Mouse (Mus musculus) liver, embryonic 13.5 days (tissue): Measurements from ENCODE around the gene Gm13279. TPM values are rescaled to one million over a fixed set of nuclear protein-coding genes. Genes with fewer than 3 reads are reported as not detected.
"Not testable (repeated sequence)": the region's sequence is repeated elsewhere in the genome, so short reads cannot be mapped to it uniquely, and the experiment has no call there.

Experiments
- ATAC-seq: fragments of 200-750 bp; cut with Nextera tagmentation; 2 replicates; pipeline ENCODE4 v1.8.0; 2017; ENCODE audit warnings: low read depth, mild to moderate bottlenecking, moderate number of reproducible peaks, moderate library complexity
- DNase-seq: peaks from one replicate; pipeline ENCODE4 v3.0.0; 2022
- H3K27ac ChIP-seq: fragments of 300-500 bp; sonication (generic); 2 replicates; pipeline ENCODE4 v1.5.1; 2015; ENCODE audit warnings: moderate library complexity, mild to moderate bottlenecking, inconsistent platforms
- H3K27me3 ChIP-seq: fragments of 300-500 bp; sonication (generic); 2 replicates; pipeline ENCODE4 v1.6.1; 2015; ENCODE audit warnings: mild to moderate bottlenecking, inconsistent platforms
- H3K36me3 ChIP-seq: fragments of 300-500 bp; sonication (generic); 2 replicates; pipeline ENCODE4 v1.6.1; 2015; ENCODE audit warnings: mild to moderate bottlenecking, inconsistent platforms
- H3K4me1 ChIP-seq: fragments of 300-500 bp; sonication (generic); replicated peaks from 2 replicates; pipeline ENCODE4 v1.6.1; 2015; ENCODE audit warnings: inconsistent platforms
- H3K4me2 ChIP-seq: fragments of 300-500 bp; sonication (generic); 2 replicates; pipeline ENCODE4 v1.6.1; 2015; ENCODE audit warnings: inconsistent platforms, mild to moderate bottlenecking, moderate library complexity
- H3K4me3 ChIP-seq: fragments of 300-500 bp; sonication (generic); replicated peaks from 2 replicates; pipeline ENCODE4 v1.5.1; 2015; ENCODE audit warnings: mild to moderate bottlenecking, inconsistent platforms
- H3K9ac ChIP-seq: fragments of 300-500 bp; sonication (generic); 2 replicates; pipeline ENCODE4 v1.6.1; 2015; ENCODE audit warnings: mild to moderate bottlenecking, inconsistent platforms
- H3K9me3 ChIP-seq: fragments of 300-500 bp; sonication (generic); replicated peaks from 2 replicates; pipeline ENCODE4 v1.6.1; 2016; ENCODE audit warnings: inconsistent platforms
- WGBS: fragments of 180-500 bp; shearing (Covaris S2); methylation state at CpG from one replicate; pipeline ENCODE4 v1.1.7; 2015; ENCODE audit not compliant: insufficient replicate concordance; 5-methylcytosine and 5-hydroxymethylcytosine counted together
- polyA plus RNA-seq: library from polyadenylated mRNA; unstranded; fragments of >200 nt; fragmentation: Nextera tagmentation; extraction: Ambion mirVana; gene quantifications from 2 replicates; pipeline ENCODE4 v1.2.1, GENCODE M21; 2015

Gm13279 gene
- polyA plus RNA-seq, 1 experiment from 2014 or later: not detected

GRCm38 (mm10) chr4:88802954-88803353 lies 5.8 kb downstream of the Gm13279 start, which contains the start of gene Gm13287:
TSS of gene Gm13287 (plus strand) at chr4:88803254.
- Histone ChIP-seq H3K4me2 (peak within 1 kb of the TSS; percentile 30; the same call in 1 of the 2 replicates), H3K27me3 (peaks cover 11% of the 10 kb centered on the region; the same call in 1 of the 2 replicates)
- H3K36me3 ChIP-seq, H3K9ac ChIP-seq, H3K4me3 ChIP-seq, DNase-seq, H3K4me1 ChIP-seq, H3K9me3 ChIP-seq, H3K27ac ChIP-seq, ATAC-seq: not testable (repeated sequence)
- no CpG with 5 or more reads among the region's 29 CpGs for WGBS

GRCm38 (mm10) chr4:88805231-88805630 lies 8.0 kb downstream of the Gm13279 start, which contains the start of gene Gm13288:
TSS of gene Gm13288 (plus strand) at chr4:88805531.
- not testable (repeated sequence) for H3K9ac ChIP-seq, DNase-seq, H3K36me3 ChIP-seq, ATAC-seq, H3K9me3 ChIP-seq, H3K4me1 ChIP-seq, H3K4me3 ChIP-seq, H3K27ac ChIP-seq
- no CpG with 5 or more reads among the region's 8 CpGs for WGBS
- Histone ChIP-seq H3K27me3 (peaks cover 12% of the 10 kb centered on the region; the same call in 1 of the 2 replicates), H3K4me2 (peak within 1 kb of the TSS; percentile 42; the same call in 1 of the 2 replicates)

- ATAC-seq, H3K27ac ChIP-seq, H3K4me1 ChIP-seq, H3K9me3 ChIP-seq, H3K4me3 ChIP-seq, H3K9ac ChIP-seq, DNase-seq, H3K36me3 ChIP-seq: not testable (repeated sequence)
- 0% methylated on average over 9 of the region's 34 CpGs for WGBS
- Histone ChIP-seq H3K4me2 (peak overlapping the region; percentile 42; the same call in 1 of the 2 replicates), H3K27me3 (peaks cover 12% of the 10 kb centered on the region; the same call in 1 of the 2 replicates)
Measured at GRCm38 (mm10) chr4:88805761-88806160, 8.6 kb downstream of the Gm13279 start.

- WGBS: 35% methylated on average over 3 of the region's 3 CpGs
- no peaks in the 10 kb centered on the region for H3K36me3 ChIP-seq
- ATAC-seq (no peak), DNase-seq (no peak)
- H3K27me3 ChIP-seq: 0 out of 2 replicates have a peak, but pooled peaks cover 4% of the 10 kb centered on the region
- no peak within 1 kb of the TSS for H3K4me2 ChIP-seq
- no peaks in the 10 kb centered on the region for H3K4me1 ChIP-seq
- H3K27ac ChIP-seq: no peak within 1 kb of the TSS
- H3K4me3 ChIP-seq: no peak within 1 kb of the TSS
- H3K9ac ChIP-seq: no peak within 1 kb of the TSS
- no peaks in the 10 kb centered on the region for H3K9me3 ChIP-seq
Measured at GRCm38 (mm10) chr4:88815928-88816327, 18.7 kb downstream of the Gm13279 start, which contains the start of gene Ifna7. TSS of gene Ifna7 (plus strand) at chr4:88816228.

GRCm38 (mm10) chr4:88819659-88820058 lies 22.5 kb downstream of the Gm13279 start, which contains the start of gene Ifna11:
TSS of gene Ifna11 (plus strand) at chr4:88819959.
- Histone ChIP-seq H3K4me1 (no peaks in the 10 kb centered on the region), H3K4me2 (no peak within 1 kb of the TSS), H3K9me3 (no peaks in the 10 kb centered on the region), H3K27ac (no peak within 1 kb of the TSS), H3K9ac (no peak within 1 kb of the TSS), H3K4me3 (no peak within 1 kb of the TSS), H3K36me3 (no peaks in the 10 kb centered on the region), H3K27me3 (0 out of 2 replicates have a peak, but pooled peaks cover 4% of the 10 kb centered on the region)
- WGBS: 52% methylated on average over 1 of the region's 1 CpGs
- DNase-seq (no peak), ATAC-seq (no peak)

- H3K4me2 ChIP-seq: no peak overlapping the region
- no peaks in the 10 kb centered on the region for H3K27me3 ChIP-seq
- H3K36me3 ChIP-seq: no peaks in the 10 kb centered on the region
- DNase-seq: no peak
- no peaks in the 10 kb centered on the region for H3K4me1 ChIP-seq
- H3K27ac ChIP-seq: no peak overlapping the region
- H3K9me3 ChIP-seq: no peaks in the 10 kb centered on the region
- whole genome bisulfite sequencing: 19% methylated on average over 4 of the region's 4 CpGs
- no peak for ATAC-seq
- no peak overlapping the region for H3K9ac ChIP-seq
- H3K4me3 ChIP-seq: no peak overlapping the region
Measured at GRCm38 (mm10) chr4:88822995-88823394, 25.8 kb downstream of the Gm13279 start.

GRCm38 (mm10) chr4:88827116-88827515 lies 29.9 kb downstream of the Gm13279 start, which contains the start of gene Ifna6:
TSS of gene Ifna6 (plus strand) at chr4:88827416.
- not testable (repeated sequence) for ATAC-seq

GRCm38 (mm10) chr4:88830523-88830922 lies 33.3 kb downstream of the Gm13279 start:
- Histone ChIP-seq H3K9ac (no peak overlapping the region), H3K4me3 (no peak overlapping the region), H3K4me1 (no peaks in the 10 kb centered on the region), H3K36me3 (no peaks in the 10 kb centered on the region), H3K4me2 (no peak overlapping the region), H3K27me3 (no peaks in the 10 kb centered on the region), H3K27ac (no peak overlapping the region), H3K9me3 (no peaks in the 10 kb centered on the region)
- 16% methylated on average over 4 of the region's 4 CpGs for WGBS
- ATAC-seq (no peak), DNase-seq (no peak)

More at GRCm38 (mm10) chr4:88827116-88827515, 29.9 kb downstream of the Gm13279 start, which contains the start of gene Ifna6:
- H3K4me2 ChIP-seq, H3K4me3 ChIP-seq, H3K27ac ChIP-seq, H3K27me3 ChIP-seq, H3K9me3 ChIP-seq, DNase-seq, H3K9ac ChIP-seq, H3K4me1 ChIP-seq, H3K36me3 ChIP-seq: not testable (repeated sequence)

- not testable (repeated sequence) for H3K27me3 ChIP-seq, H3K27ac ChIP-seq, H3K9me3 ChIP-seq, H3K36me3 ChIP-seq, H3K4me3 ChIP-seq, H3K4me1 ChIP-seq, ATAC-seq, H3K9ac ChIP-seq, DNase-seq, H3K4me2 ChIP-seq
- 77% methylated on average over 1 of the region's 1 CpGs for WGBS
Measured at GRCm38 (mm10) chr4:88835225-88835624, 38.0 kb downstream of the Gm13279 start, which contains the start of gene Ifna5. TSS of gene Ifna5 (plus strand) at chr4:88835525.

GRCm38 (mm10) chr4:88838828-88839227 lies 41.6 kb downstream of the Gm13279 start:
- no peak overlapping the region for H3K4me3 ChIP-seq
- 27% methylated on average over 3 of the region's 3 CpGs for WGBS
- no peaks in the 10 kb centered on the region for H3K4me1 ChIP-seq
- ATAC-seq (no peak), DNase-seq (no peak)
- no peaks in the 10 kb centered on the region for H3K27me3 ChIP-seq
- H3K9me3 ChIP-seq: no peaks in the 10 kb centered on the region
- H3K36me3 ChIP-seq: no peaks in the 10 kb centered on the region
- no peak overlapping the region for H3K9ac ChIP-seq
- no peak overlapping the region for H3K4me2 ChIP-seq
- H3K27ac ChIP-seq: no peak overlapping the region

GRCm38 (mm10) chr4:88840058-88840457 lies 42.9 kb downstream of the Gm13279 start:
- no peak overlapping the region for H3K9ac ChIP-seq
- H3K36me3 ChIP-seq: no peaks in the 10 kb centered on the region
- no peak overlapping the region for H3K27ac ChIP-seq
- H3K4me1 ChIP-seq: no peaks in the 10 kb centered on the region
- H3K27me3 ChIP-seq: no peaks in the 10 kb centered on the region
- 40% methylated on average over 3 of the region's 3 CpGs for WGBS
- H3K9me3 ChIP-seq: no peaks in the 10 kb centered on the region
- H3K4me3 ChIP-seq: no peak overlapping the region
- no peak overlapping the region for H3K4me2 ChIP-seq
- ATAC-seq (no peak), DNase-seq (no peak)

GRCm38 (mm10) chr4:88841438-88841911 lies 44.3 kb downstream of the Gm13279 start, which contains the start of gene Ifna4:
TSS of gene Ifna4 (plus strand) at chr4:88841861.
- H3K27ac ChIP-seq: no peak within 1 kb of the TSS
- no peak within 1 kb of the TSS for H3K9ac ChIP-seq
- 27% methylated on average over 2 of the region's 2 CpGs for WGBS

More at GRCm38 (mm10) chr4:88841438-88841911, 44.3 kb downstream of the Gm13279 start, which contains the start of gene Ifna4:
- DNase-seq (no peak), ATAC-seq (no peak)
- Histone ChIP-seq H3K4me3 (no peak within 1 kb of the TSS), H3K9me3 (no peaks in the 10 kb centered on the region), H3K4me1 (no peaks in the 10 kb centered on the region), H3K36me3 (no peaks in the 10 kb centered on the region), H3K4me2 (no peak within 1 kb of the TSS), H3K27me3 (no peaks in the 10 kb centered on the region)
